Mouse (Mus musculus) WW6 (cell line): ENCODE measurements around the gene Ces1e.
"Not testable (repeated sequence)": the region's sequence is repeated elsewhere in the genome, so short reads cannot be mapped to it uniquely, and the experiment has no call there.

Experiments used
- DNase-seq: peaks from one replicate; pipeline ENCODE4 v3.0.0-alpha.2; 2013; ENCODE audit warnings: low read depth, low spot score

Gene Ces1e

GRCm38 (mm10) chr8:93229446-93229845 is at the start of gene Ces1e:
Ces1e (minus strand) TSS chr8:93229619.
- no peak for DNase-seq

GRCm38 (mm10) chr8:93278176-93278805 is 48.9 kb upstream of the Ces1e start:
- DNase-seq, result no peak

- no peak for DNase-seq
These were observed 45.2 kb upstream of the Ces1e start for GRCm38 (mm10) chr8:93274609-93275008.

- DNase-seq, result no peak
These were observed 43.9 kb upstream of the Ces1e start for GRCm38 (mm10) chr8:93273321-93273720.

- no peak for DNase-seq
These were observed 43.3 kb upstream of the Ces1e start for GRCm38 (mm10) chr8:93272686-93273085.

GRCm38 (mm10) chr8:93261436-93261835 is 32.0 kb upstream of the Ces1e start:
- DNase-seq, result no peak

- DNase-seq, result no peak
These were observed 23.0 kb upstream of the Ces1e start for GRCm38 (mm10) chr8:93252400-93252925.

GRCm38 (mm10) chr8:93246057-93246456 is 16.6 kb upstream of the Ces1e start:
- no peak for DNase-seq

GRCm38 (mm10) chr8:93239884-93240283 is 10.5 kb upstream of the Ces1e start:
- DNase-seq, result no peak

- DNase-seq, result no peak
These were observed 6.3 kb upstream of the Ces1e start for GRCm38 (mm10) chr8:93235681-93236080.

- no peak for DNase-seq
These were observed 5.3 kb upstream of the Ces1e start for GRCm38 (mm10) chr8:93234706-93235105.

- no peak for DNase-seq
These were observed 4.6 kb upstream of the Ces1e start for GRCm38 (mm10) chr8:93234068-93234467.

GRCm38 (mm10) chr8:93228673-93229370 is 597 bp downstream of the Ces1e start:
- no peak for DNase-seq

GRCm38 (mm10) chr8:93226471-93226870 is 2.9 kb downstream of the Ces1e start:
- not testable (repeated sequence) for DNase-seq

- no peak for DNase-seq
These were observed 7.5 kb downstream of the Ces1e start for GRCm38 (mm10) chr8:93221896-93222295.

GRCm38 (mm10) chr8:93217867-93218266 is 11.6 kb downstream of the Ces1e start:
- no peak for DNase-seq

- DNase-seq, result no peak
These were observed 12.0 kb downstream of the Ces1e start for GRCm38 (mm10) chr8:93217375-93217774.

- no peak for DNase-seq
These were observed 18.3 kb downstream of the Ces1e start for GRCm38 (mm10) chr8:93211091-93211490.

- DNase-seq, result not testable (repeated sequence)
These were observed 30.3 kb downstream of the Ces1e start for GRCm38 (mm10) chr8:93199146-93199545.

- no peak for DNase-seq
These were observed 31.5 kb downstream of the Ces1e start, which contains the start of gene Ces1d for GRCm38 (mm10) chr8:93197685-93198525. Ces1d (minus strand) TSS chr8:93197838.

- no peak for DNase-seq
These were observed 33.0 kb downstream of the Ces1e start for GRCm38 (mm10) chr8:93196436-93196835.

- no peak for DNase-seq
These were observed 48.8 kb downstream of the Ces1e start for GRCm38 (mm10) chr8:93180581-93181129.
